Mouse (Mus musculus) liver, embryonic 14.5 days (tissue): ENCODE results near the gene Tcaim.

Experiments used
- CTCF ChIP-seq: IDR thresholded peaks from 2 replicates; pipeline ENCODE4 v1.5.1; 2016; ENCODE audit warnings: antibody characterized with exemption, low read depth, control low read depth
- EP300 ChIP-seq: IDR thresholded peaks from 2 replicates; pipeline ENCODE4 v1.6.1; 2016; ENCODE audit warnings: antibody characterized with exemption, low read depth

DNA sequence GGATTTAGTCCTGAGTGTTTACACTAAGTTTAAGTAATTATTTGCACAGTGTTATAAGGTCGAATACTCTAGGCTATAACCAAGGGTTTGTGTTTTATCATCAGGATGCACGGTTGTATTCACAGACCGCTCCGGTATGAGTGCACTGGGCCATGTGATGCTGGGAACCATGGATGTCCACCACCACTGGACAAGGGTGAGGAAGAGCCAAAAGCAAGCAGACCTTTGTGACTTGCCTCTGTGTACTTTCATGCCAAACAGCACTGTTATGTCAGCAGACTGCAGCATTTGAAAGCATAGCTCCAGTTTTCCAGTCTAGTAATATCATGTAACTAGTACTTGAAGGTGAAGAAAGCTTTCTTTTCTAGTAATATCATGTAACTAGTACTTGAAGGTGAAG lies 21.4 kb downstream of the Tcaim start:
- TF ChIP-seq CTCF (no peak), EP300 (no peak)
